Mouse (Mus musculus): Measurements from ENCODE around the gene St7l.

GRCm38 (mm10) chr3:104896141-104896540, 32.3 kb downstream of the St7l start:
- TF ChIP-seq CTCF (IDR thresholded peaks at IDR 0.05; ENCODE audit: low read depth) (no peak), EP300 (optimal IDR thresholded peaks at IDR 0.05) (no peak)

Measured in stomach, postnatal 0 days (tissue).